Mouse (Mus musculus) hindbrain, embryonic 13.5 days (tissue): ENCODE measurements around the gene Kremen2. TPM values are rescaled to one million over a fixed set of nuclear protein-coding genes. Genes with fewer than 3 reads are reported as not detected.

Experiments used
- ATAC-seq: fragments of 200-750 bp; cut with Nextera tagmentation; 2 replicates; pipeline ENCODE4 v1.8.0; 2017; ENCODE audit warnings: moderate TSS enrichment; ENCODE audit not compliant: low FRiP score
- H3K27ac ChIP-seq: fragments of 300-500 bp; sonication (generic); 2 replicates; pipeline ENCODE4 v1.5.1; 2015; ENCODE audit warnings: inconsistent platforms, mild to moderate bottlenecking, moderate library complexity
- H3K27me3 ChIP-seq: fragments of 300-500 bp; sonication (generic); 2 replicates; pipeline ENCODE4 v1.6.1; 2015; ENCODE audit warnings: mild to moderate bottlenecking, inconsistent platforms
- H3K36me3 ChIP-seq: fragments of 300-500 bp; sonication (generic); 2 replicates; pipeline ENCODE4 v1.6.1; 2015; ENCODE audit warnings: mild to moderate bottlenecking, inconsistent platforms
- H3K4me1 ChIP-seq: fragments of 300-500 bp; sonication (generic); replicated peaks from 2 replicates; pipeline ENCODE4 v1.6.1; 2015; ENCODE audit warnings: inconsistent platforms
- H3K4me2 ChIP-seq: fragments of 300-500 bp; sonication (generic); 2 replicates; pipeline ENCODE4 v1.6.1; 2015; ENCODE audit warnings: inconsistent platforms, mild to moderate bottlenecking, moderate library complexity
- H3K4me3 ChIP-seq: fragments of 300-500 bp; sonication (generic); 2 replicates; pipeline ENCODE4 v1.5.1; 2015; ENCODE audit warnings: mild to moderate bottlenecking, inconsistent platforms
- H3K9ac ChIP-seq: fragments of 300-500 bp; sonication (generic); 2 replicates; pipeline ENCODE4 v1.6.1; 2015; ENCODE audit warnings: mild to moderate bottlenecking, inconsistent platforms
- H3K9me3 ChIP-seq: fragments of 300-500 bp; sonication (generic); 2 replicates; pipeline ENCODE4 v1.6.1; 2016; ENCODE audit warnings: inconsistent platforms
- WGBS: fragments of 180-500 bp; shearing (Covaris S2); methylation state at CpG from one replicate; pipeline ENCODE4 v1.1.7; 2015; 5-methylcytosine and 5-hydroxymethylcytosine counted together
- polyA plus RNA-seq: library from polyadenylated mRNA; unstranded; fragments of >200 nt; fragmentation: Nextera tagmentation; extraction: Ambion mirVana; gene quantifications from 2 replicates; pipeline ENCODE4 v1.2.1, GENCODE M21; 2015

The Kremen2 gene
- polyA plus RNA-seq, 1 experiment from 2014 or later, result 0.55 TPM

DNA sequence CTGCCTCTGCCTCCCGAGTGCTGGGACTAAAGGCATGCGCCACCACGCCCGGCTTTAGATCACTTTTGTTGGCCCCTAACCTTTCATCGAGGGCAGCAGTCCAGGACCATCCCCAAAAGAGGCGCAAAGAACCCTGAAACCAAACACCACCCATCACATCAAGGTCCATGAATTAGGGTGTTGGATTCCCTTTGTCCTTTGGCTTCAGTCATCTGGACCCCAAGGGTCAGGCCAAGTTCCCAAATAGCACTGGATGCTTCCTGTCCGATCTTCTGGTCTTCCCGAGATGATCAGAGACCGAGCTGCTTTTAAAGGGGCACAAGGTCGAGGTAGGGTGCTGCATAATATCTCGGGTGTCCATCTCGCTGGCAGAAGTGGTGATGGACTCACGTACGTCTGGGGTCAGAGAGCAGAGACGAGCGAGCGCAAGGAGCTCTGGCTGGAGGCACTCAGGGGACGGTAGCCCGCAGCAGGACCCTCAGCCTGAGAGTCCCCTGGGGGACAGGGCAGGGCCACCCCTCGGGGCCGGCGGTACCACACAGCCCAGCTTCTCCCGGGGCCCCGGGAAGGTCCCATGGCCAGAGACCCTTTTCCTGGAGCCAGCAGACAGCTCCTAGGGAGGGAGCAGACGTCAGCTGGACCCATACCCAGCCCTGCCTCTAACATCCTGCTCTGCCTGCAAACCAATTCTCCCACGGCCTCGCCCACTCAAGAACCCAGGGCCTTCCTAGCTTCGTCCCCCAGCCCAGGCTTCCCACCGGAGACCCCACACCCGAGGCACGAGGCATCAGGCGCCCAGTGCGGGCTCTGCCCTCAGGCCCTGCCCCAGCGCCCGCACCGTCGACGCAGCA is 4.0 kb downstream of the Kremen2 start:
- Histone ChIP-seq H3K36me3 (peaks cover 12% of the 10 kb centered on the region), H3K4me2 (peak overlapping the region; percentile 47), H3K9ac (peak overlapping the region; percentile 35; the same call in 1 of the 2 replicates), H3K4me1 (peaks cover 61% of the 10 kb centered on the region), H3K9me3 (no peaks in the 10 kb centered on the region), H3K27ac (no peak overlapping the region), H3K4me3 (peak overlapping the region; percentile 31), H3K27me3 (peaks cover 61% of the 10 kb centered on the region)
- 48% methylated on average over 38 of the region's 38 CpGs for WGBS
- no peak for ATAC-seq

DNA sequence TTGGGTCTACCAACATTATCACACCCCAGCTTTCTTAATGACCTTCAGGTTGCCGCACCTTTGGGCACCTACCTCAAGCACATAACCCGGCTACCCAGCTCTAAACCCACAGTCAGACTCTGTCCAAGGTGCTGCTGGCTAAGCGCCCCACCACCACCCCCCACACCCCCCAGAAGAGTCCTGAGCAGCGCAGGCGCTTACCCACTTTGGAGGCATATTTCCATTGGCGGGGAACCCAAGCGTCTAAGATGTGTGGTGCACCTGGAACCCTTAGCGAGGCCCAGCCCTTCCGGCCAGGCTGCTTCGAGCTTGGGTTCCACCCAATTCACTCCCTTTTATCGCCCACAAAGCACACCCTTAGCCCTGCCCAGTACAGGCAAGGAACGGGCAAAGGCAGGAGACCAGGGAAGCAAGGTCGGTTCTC is 5.0 kb downstream of the Kremen2 start, which contains the start of gene Paqr4:
Gene Paqr4, minus strand, starts transcription at position 270 of the 424 bp plus-strand sequence.
- Histone ChIP-seq H3K9me3 (no peaks in the 10 kb centered on the region), H3K4me2 (peak within 1 kb of the TSS; percentile 88), H3K36me3 (peaks cover 22% of the 10 kb centered on the region), H3K9ac (peak within 1 kb of the TSS; percentile 90), H3K27me3 (peaks cover 51% of the 10 kb centered on the region), H3K27ac (peak within 1 kb of the TSS; percentile 90), H3K4me1 (peaks cover 53% of the 10 kb centered on the region), H3K4me3 (peak within 1 kb of the TSS; percentile 76)
- no peak; the same call in none of the 2 replicates for ATAC-seq
- WGBS, result 5% methylated on average over 13 of the region's 13 CpGs

DNA sequence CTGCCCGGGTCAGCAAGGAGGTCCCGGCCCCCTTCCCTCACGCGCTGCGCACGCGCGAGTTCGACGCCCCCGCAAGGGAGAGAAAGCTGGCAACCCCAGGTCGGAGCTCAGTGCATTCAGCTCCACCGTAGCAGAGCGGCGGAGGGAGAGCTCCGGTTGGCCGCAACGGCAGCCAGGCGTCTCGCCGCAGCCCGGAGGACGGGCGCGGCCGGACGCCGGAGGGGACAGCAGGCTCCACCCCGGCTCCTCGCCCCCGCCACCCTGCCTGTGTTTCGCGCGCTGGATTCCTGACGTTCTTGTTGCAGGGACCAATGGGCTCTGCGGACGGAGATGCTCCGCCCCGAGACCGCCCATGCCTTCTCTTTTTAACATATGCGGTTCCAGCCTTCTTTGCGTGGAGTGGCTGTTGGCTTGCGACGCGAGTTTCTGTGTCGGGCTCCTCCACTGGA is 5.5 kb downstream of the Kremen2 start:
- H3K9ac ChIP-seq, result peak overlapping the region; percentile 90
- under 1% methylated on average over 45 of the region's 46 CpGs for WGBS
- H3K27ac ChIP-seq, result peak overlapping the region; percentile 90
- H3K27me3 ChIP-seq, result peaks cover 47% of the 10 kb centered on the region
- ATAC-seq, result peak; percentile 84
- no peaks in the 10 kb centered on the region for H3K9me3 ChIP-seq
- peaks cover 26% of the 10 kb centered on the region for H3K36me3 ChIP-seq
- H3K4me3 ChIP-seq, result peak overlapping the region; percentile 76
- H3K4me1 ChIP-seq, result peaks cover 48% of the 10 kb centered on the region
- H3K4me2 ChIP-seq, result peak overlapping the region; percentile 88

DNA sequence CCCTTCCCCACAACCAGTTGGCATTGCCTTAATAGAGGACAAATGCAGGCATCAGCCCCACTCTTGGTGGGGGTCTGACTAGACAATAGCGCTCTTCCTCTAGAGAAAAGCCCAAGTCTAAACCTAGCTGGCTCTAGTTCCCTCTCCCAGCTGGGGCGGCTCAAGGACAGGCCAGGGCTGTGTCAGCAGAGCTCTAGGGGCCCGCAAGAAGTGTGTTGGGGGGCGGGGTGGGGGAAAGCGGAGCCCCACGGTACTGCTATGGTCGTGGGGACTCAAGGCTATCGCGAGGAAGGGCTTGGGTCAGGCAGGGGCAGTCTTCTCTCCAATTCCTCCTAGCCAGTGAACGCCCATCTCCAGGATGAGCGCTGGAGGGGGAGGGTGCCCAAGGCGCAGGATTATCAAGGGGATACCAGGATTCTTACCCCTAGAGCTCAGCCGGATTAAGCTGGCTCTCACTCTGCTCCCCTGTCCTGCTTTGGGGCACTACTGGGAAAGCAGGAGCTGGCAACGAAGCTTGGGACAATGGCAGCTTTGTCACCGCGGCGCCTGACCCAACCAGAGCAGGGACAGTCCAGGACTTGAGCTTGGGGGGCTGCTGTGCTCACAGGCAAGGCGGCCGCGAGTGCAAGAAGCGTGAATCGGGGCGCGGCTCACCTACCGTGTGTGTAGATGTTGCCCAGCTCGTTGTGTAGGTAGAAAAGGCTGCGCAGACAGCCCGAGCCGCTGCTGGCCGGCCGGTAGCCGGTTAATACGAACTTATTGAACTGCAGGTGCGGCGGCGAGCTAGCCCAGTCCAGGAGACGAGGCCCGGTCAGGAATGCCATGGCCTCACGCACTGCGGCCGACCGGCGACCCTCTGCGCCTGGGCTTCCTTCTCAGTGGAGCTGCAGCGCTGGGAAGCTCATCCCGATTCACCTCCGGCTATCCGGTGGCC is 6.2 kb downstream of the Kremen2 start:
- Histone ChIP-seq H3K9me3 (no peaks in the 10 kb centered on the region), H3K27ac (peak overlapping the region; percentile 90), H3K4me2 (peak overlapping the region; percentile 88), H3K4me3 (peak overlapping the region; percentile 76), H3K4me1 (peaks cover 41% of the 10 kb centered on the region), H3K36me3 (peaks cover 31% of the 10 kb centered on the region), H3K9ac (peak overlapping the region; percentile 90), H3K27me3 (peaks cover 40% of the 10 kb centered on the region)
- WGBS, result under 1% methylated on average over 48 of the region's 48 CpGs
- peak; percentile 35 for ATAC-seq

DNA sequence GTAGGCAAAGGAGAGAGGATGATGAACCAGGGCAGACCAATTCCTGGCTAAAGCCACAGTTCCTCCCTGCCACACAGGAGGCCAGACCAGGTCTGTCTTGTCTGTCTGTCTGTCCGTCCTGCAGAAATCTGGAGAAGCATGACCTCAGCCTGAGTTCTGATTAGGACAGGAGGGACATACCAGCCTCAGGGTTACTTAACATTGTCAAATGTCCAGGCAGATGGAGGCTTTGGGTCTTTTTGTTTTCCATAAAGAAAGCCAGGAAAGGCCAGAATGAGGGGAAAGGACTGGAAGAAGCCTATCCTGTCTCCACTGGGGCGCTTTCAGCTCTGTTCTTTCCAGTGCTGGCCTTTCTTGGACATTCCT is 6.8 kb downstream of the Kremen2 start:
- 27% methylated on average over 2 of the region's 2 CpGs for WGBS
- peak overlapping the region; percentile 88 for H3K4me2 ChIP-seq
- H3K4me1 ChIP-seq, result peaks cover 41% of the 10 kb centered on the region

DNA sequence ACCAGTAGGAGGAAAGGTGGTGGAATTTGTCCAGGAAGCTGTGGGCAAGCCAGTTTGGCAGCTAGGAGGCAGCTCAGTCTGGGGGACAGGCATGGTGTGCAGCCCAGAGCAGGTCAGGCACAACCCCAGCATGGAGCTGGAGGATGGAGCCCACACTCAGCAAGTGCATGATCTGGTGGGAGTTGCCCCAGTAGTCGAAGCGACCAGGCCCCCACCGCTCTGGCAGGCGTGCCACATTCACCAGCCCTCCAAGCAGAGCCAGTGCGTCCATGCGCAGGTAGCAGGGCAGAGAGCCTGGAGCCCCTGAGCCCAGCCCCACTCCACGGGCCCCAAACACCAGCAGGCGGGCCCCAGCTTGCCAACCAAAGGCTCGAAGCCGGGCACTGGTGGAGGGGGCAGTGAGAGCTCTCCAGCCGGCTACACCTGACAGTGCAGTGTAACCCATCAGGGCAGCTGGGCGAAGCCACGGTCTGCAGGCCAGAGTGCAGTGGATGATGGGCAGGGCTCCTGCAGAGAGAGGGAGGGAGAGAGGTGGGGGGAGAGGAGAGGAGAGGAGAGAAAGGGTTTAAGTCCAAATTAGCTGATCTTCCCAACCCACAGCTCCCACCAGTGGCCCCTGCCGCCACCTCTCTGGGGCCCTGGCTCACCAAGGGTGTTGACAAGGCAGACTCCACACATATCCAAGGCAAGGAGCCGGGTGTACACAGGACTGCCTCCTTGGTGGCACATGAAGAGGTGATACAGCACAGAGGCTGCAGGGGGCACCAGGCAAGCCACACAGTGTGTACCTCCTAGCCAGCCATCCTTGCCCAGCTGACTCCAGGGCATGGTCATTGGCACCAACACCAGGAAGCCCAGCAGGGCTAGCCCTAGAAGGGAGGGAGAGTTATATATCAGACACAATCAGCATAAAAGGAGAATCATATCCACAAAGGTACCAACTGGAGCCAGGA is 7.9 kb downstream of the Kremen2 start:
- H3K36me3 ChIP-seq, result peaks cover 31% of the 10 kb centered on the region
- no peaks in the 10 kb centered on the region for H3K9me3 ChIP-seq
- no peak for ATAC-seq
- peak overlapping the region; percentile 76; the same call in 1 of the 2 replicates for H3K4me3 ChIP-seq
- peak overlapping the region; percentile 88 for H3K4me2 ChIP-seq
- WGBS, result 66% methylated on average over 15 of the region's 15 CpGs
- peaks cover 38% of the 10 kb centered on the region for H3K4me1 ChIP-seq
- no peak overlapping the region for H3K27ac ChIP-seq
- peaks cover 23% of the 10 kb centered on the region for H3K27me3 ChIP-seq
- peak overlapping the region; percentile 58 for H3K9ac ChIP-seq

More for the DNA sequence above, 6.8 kb downstream of the Kremen2 start:
- Histone ChIP-seq H3K27ac (peak overlapping the region; percentile 90), H3K4me3 (peak overlapping the region; percentile 76), H3K9me3 (no peaks in the 10 kb centered on the region), H3K36me3 (peaks cover 31% of the 10 kb centered on the region), H3K9ac (peak overlapping the region; percentile 90), H3K27me3 (peaks cover 33% of the 10 kb centered on the region)
- ATAC-seq, result no peak

DNA sequence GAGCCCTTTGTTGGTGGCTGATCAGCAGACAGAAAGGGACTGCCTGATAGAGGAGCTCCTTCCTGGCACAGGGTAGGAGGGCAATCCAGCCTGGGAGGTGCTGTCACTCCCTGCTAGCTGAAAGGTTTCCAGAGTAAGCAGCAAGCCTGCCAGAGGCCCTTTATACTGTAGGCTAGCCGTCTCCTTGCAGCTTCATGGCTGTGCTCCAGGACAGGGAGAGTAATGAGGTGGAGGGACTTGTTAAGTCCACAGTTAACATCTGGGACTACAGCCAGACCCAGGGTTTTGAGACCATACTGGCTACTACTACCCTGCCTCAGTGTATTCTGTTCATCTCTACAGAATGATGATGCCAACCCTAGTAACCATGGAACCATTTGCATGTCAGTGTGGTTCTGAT is 11.3 kb downstream of the Kremen2 start:
- Histone ChIP-seq H3K36me3 (peaks cover 31% of the 10 kb centered on the region), H3K27me3 (no peaks in the 10 kb centered on the region), H3K4me3 (no peak overlapping the region), H3K4me2 (no peak overlapping the region), H3K27ac (no peak overlapping the region), H3K9ac (no peak overlapping the region), H3K9me3 (no peaks in the 10 kb centered on the region), H3K4me1 (peaks cover 21% of the 10 kb centered on the region)
- 75% methylated on average over 1 of the region's 1 CpGs for WGBS
- no peak for ATAC-seq

DNA sequence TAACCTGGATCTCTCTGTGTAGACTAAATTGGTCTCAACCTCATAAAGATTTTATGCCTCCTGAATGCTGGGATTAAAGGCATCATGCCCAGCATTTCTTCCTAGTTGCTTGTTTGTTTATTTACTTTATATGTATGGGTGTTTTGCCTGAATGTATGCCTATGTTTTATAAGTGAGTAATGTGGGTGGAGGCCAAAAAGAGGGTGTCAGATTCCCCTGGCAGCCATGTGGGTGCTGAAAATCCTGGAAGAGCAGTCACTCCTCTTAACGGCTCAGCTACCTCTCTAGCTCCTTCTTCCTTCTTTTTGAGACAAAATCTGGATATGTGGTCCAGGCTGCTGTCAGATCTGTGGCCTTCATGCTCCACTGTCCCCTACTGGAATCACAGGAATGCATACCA is 15.2 kb downstream of the Kremen2 start:
- peaks cover 15% of the 10 kb centered on the region for H3K4me1 ChIP-seq
- H3K36me3 ChIP-seq, result peaks cover 8% of the 10 kb centered on the region
- H3K4me3 ChIP-seq, result no peak overlapping the region
- H3K27me3 ChIP-seq, result no peaks in the 10 kb centered on the region
- no peak overlapping the region for H3K4me2 ChIP-seq
- 74% methylated on average over 1 of the region's 1 CpGs for WGBS
- no peak overlapping the region for H3K9ac ChIP-seq
- H3K9me3 ChIP-seq, result no peaks in the 10 kb centered on the region
- ATAC-seq, result no peak
- no peak overlapping the region for H3K27ac ChIP-seq

DNA sequence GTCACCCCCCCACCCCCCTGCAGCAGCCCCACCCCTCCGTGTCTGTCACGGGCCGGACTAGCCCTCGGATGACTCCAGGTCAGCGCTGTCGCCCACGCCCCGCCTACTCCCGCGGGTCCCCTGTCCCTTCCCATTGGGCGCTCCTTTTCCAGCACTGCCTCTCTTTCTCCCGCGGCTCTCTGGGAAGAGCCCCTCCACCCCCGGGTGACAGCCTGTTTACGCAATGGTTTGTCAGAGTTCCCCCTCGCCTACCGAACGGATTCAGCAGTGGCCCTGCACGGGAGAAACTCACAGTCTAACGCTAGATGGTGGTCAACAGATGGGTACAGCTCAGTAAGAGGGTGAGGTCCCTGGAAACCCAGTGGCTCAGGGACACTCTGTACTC is 18.9 kb downstream of the Kremen2 start:
- 0 out of 2 replicates have a peak, but pooled peaks cover 5% of the 10 kb centered on the region for H3K27me3 ChIP-seq
- H3K9me3 ChIP-seq, result no peaks in the 10 kb centered on the region
- H3K36me3 ChIP-seq, result no peaks in the 10 kb centered on the region
- peak overlapping the region; percentile 78 for H3K4me3 ChIP-seq
- ATAC-seq, result peak; percentile 85
- peak overlapping the region; percentile 79 for H3K9ac ChIP-seq
- WGBS, result 1% methylated on average over 20 of the region's 20 CpGs
- peak overlapping the region; percentile 91 for H3K4me2 ChIP-seq
- H3K4me1 ChIP-seq, result peaks cover 16% of the 10 kb centered on the region
- peak overlapping the region; percentile 73; the same call in 1 of the 2 replicates for H3K27ac ChIP-seq

DNA sequence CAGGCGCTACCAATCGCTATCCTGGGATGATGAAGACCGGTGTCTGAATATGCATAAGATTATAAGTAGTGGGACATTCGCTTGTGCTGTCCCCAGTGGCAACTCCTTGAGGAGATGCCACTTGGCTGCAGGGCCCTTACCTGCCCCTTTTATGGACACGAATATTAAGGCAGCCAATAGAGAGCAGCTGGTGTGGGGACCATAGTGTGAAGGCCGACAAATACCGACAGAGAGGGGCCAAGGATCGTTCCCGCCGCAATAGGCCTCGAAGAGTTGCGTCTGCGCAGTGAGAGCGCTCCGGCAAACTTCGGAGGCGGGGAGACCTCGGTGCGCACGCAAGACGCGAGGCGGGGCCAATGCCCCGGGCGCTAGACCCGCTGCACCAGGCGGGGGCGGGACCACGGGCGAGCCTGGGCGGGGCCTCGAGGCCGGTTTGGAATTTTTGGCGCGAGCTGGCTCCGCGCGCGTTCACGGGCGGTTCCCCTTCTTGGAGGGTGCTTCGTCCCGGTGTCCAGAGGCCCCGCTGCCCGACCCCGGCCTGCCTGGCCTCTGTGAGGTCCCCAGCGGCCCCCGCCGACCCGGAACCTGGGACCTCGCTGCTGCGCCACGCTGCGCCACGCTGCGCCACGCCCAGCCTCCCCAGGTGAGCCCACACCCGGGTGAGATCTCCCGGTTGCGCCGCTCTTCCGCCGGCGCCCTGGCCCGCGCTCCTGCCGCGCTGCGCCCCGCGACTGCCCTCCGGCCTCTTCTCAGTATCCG is 19.5 kb downstream of the Kremen2 start, which contains the start of gene Pkmyt1:
Gene Pkmyt1, plus strand, starts transcription at position 338 of the 759 bp plus-strand sequence.
- H3K4me1 ChIP-seq, result peaks cover 16% of the 10 kb centered on the region
- 0 out of 2 replicates have a peak, but pooled peaks cover 5% of the 10 kb centered on the region for H3K27me3 ChIP-seq
- H3K4me3 ChIP-seq, result peak within 1 kb of the TSS; percentile 78
- ATAC-seq, result peak; percentile 94
- H3K4me2 ChIP-seq, result peak within 1 kb of the TSS; percentile 91
- no peaks in the 10 kb centered on the region for H3K9me3 ChIP-seq
- H3K9ac ChIP-seq, result peak within 1 kb of the TSS; percentile 79
- WGBS, result 2% methylated on average over 57 of the region's 73 CpGs
- H3K36me3 ChIP-seq, result no peaks in the 10 kb centered on the region
- peak within 1 kb of the TSS; percentile 75 for H3K27ac ChIP-seq
